Mouse (Mus musculus) forebrain, embryonic 11.5 days (tissue): Measurements from ENCODE around the gene Olfr1555-ps1. TPM values are rescaled to one million over a fixed set of nuclear protein-coding genes. Genes with fewer than 3 reads are reported as not detected.

Source experiments
- ATAC-seq: fragments of 200-750 bp; cut with Nextera tagmentation; replicated peaks from 2 replicates; pipeline ENCODE4 v1.8.0; 2017; ENCODE audit warnings: moderate TSS enrichment; ENCODE audit not compliant: low FRiP score
- DNase-seq: peaks from one replicate; pipeline ENCODE4 v3.0.0-alpha.2; 2017; ENCODE audit warnings: low spot score
- H3K27ac ChIP-seq: fragments of 300-500 bp; sonication (generic); 2 replicates; pipeline ENCODE4 v1.5.1; 2014; ENCODE audit warnings: low read depth, low read length
- H3K27me3 ChIP-seq: fragments of 300-500 bp; sonication (generic); 2 replicates; pipeline ENCODE4 v1.6.1; 2014; ENCODE audit warnings: mild to moderate bottlenecking, low read length, mixed read lengths; ENCODE audit not compliant: control insufficient read depth, insufficient read depth
- H3K36me3 ChIP-seq: fragments of 300-500 bp; sonication (generic); 2 replicates; pipeline ENCODE4 v1.6.1; 2014; ENCODE audit warnings: mild to moderate bottlenecking, low read length, moderate library complexity, mixed read lengths; ENCODE audit not compliant: control insufficient read depth, insufficient read depth
- H3K4me1 ChIP-seq: fragments of 300-500 bp; sonication (generic); replicated peaks from 2 replicates; pipeline ENCODE4 v1.6.1; 2014; ENCODE audit warnings: low read length, mixed read lengths; ENCODE audit not compliant: control insufficient read depth, insufficient read depth
- H3K4me2 ChIP-seq: fragments of 300-500 bp; sonication (generic); 2 replicates; pipeline ENCODE4 v1.6.1; 2014; ENCODE audit warnings: low read depth, mild to moderate bottlenecking, low read length, moderate library complexity, mixed read lengths; ENCODE audit not compliant: severe bottlenecking
- H3K4me3 ChIP-seq: fragments of 300-500 bp; sonication (generic); 2 replicates; pipeline ENCODE4 v1.5.1; 2014; ENCODE audit warnings: low read depth, low read length
- H3K9ac ChIP-seq: fragments of 300-500 bp; sonication (generic); 2 replicates; pipeline ENCODE4 v1.6.1; 2014; ENCODE audit warnings: low read length
- H3K9me3 ChIP-seq: fragments of 300-500 bp; sonication (generic); 2 replicates; pipeline ENCODE4 v1.6.1; 2016; ENCODE audit warnings: low read length, mixed read lengths; ENCODE audit not compliant: control insufficient read depth
- WGBS: fragments of 180-500 bp; shearing (Covaris S2); extraction: QIAGEN DNeasy Blood & Tissue Kit; methylation state at CpG from one replicate; pipeline ENCODE4 v1.1.7; 2014; 5-methylcytosine and 5-hydroxymethylcytosine counted together
- polyA plus RNA-seq: library from polyadenylated mRNA; unstranded; fragments of >200 nt; fragmentation: Nextera tagmentation; extraction: Ambion mirVana; gene quantifications from 2 replicates; pipeline ENCODE4 v1.2.1, GENCODE M21; 2014

The Olfr1555-ps1 gene
- polyA plus RNA-seq, 1 experiment from 2014 or later = not detected

GRCm38 (mm10) chr19:12115797-12116196 is 54.1 kb downstream of the Olfr1555-ps1 start, which contains the start of gene Olfr1428:
Gene Olfr1428 (minus strand): TSS chr19:12115897.
- Histone ChIP-seq H3K27me3 (no peaks in the 10 kb centered on the region), H3K9me3 (no peaks in the 10 kb centered on the region), H3K4me1 (no peaks in the 10 kb centered on the region), H3K27ac (no peak within 1 kb of the TSS), H3K4me2 (no peak within 1 kb of the TSS), H3K9ac (no peak within 1 kb of the TSS), H3K36me3 (no peaks in the 10 kb centered on the region), H3K4me3 (no peak within 1 kb of the TSS)
- ATAC-seq = no peak
- no peak for DNase-seq
- 78% methylated on average over 1 of the region's 1 CpGs for WGBS

Other genes with a start within 250 kb of the Olfr1555-ps1 start
- gene Osbp, start 204.2 kb downstream of the Olfr1555-ps1 start, polyA plus RNA-seq = 6.1 and 6.6 TPM in 2 replicates
- not detected in 2 replicates for gene Olfr1423, start 128.8 kb downstream of the Olfr1555-ps1 start, polyA plus RNA-seq
- not detected in 2 replicates for gene Olfr1424, start 107.4 kb downstream of the Olfr1555-ps1 start, polyA plus RNA-seq
- gene Olfr1425, start 92.4 kb downstream of the Olfr1555-ps1 start, polyA plus RNA-seq = not detected in 2 replicates
- not detected in 2 replicates for gene Olfr1426, start 78.1 kb downstream of the Olfr1555-ps1 start, polyA plus RNA-seq
- not detected in 2 replicates for gene Olfr1427, start 66.8 kb downstream of the Olfr1555-ps1 start, polyA plus RNA-seq
- gene Olfr1428, start 54.2 kb downstream of the Olfr1555-ps1 start, polyA plus RNA-seq = not detected in 2 replicates
- gene Olfr76, start 46.9 kb downstream of the Olfr1555-ps1 start, polyA plus RNA-seq = not detected in 2 replicates
- not detected in 2 replicates for gene Olfr1431, start 30.5 kb upstream of the Olfr1555-ps1 start, polyA plus RNA-seq
- not detected in 2 replicates for gene Olfr1432, start 62.5 kb upstream of the Olfr1555-ps1 start, polyA plus RNA-seq
- not detected in 2 replicates for gene Olfr262, start 71.5 kb upstream of the Olfr1555-ps1 start, polyA plus RNA-seq
- gene Olfr235, start 90.9 kb upstream of the Olfr1555-ps1 start, polyA plus RNA-seq = not detected in 2 replicates
- not detected in 2 replicates for gene Olfr1434, start 109.7 kb upstream of the Olfr1555-ps1 start, polyA plus RNA-seq
- gene Olfr1436, start 129.0 kb upstream of the Olfr1555-ps1 start, polyA plus RNA-seq = not detected in 2 replicates
- not detected in 2 replicates for gene Olfr1437, start 155.0 kb upstream of the Olfr1555-ps1 start, polyA plus RNA-seq
- gene Olfr1438-ps1, start 165.8 kb upstream of the Olfr1555-ps1 start, polyA plus RNA-seq = not detected in 2 replicates
- not detected in 2 replicates for gene Olfr1440, start 217.2 kb upstream of the Olfr1555-ps1 start, polyA plus RNA-seq
- not detected in 2 replicates for gene Olfr1441, start 247.3 kb upstream of the Olfr1555-ps1 start, polyA plus RNA-seq